Mouse (Mus musculus): ENCODE results near the gene Bard1. TPM values are rescaled to one million over a fixed set of nuclear protein-coding genes. Genes with fewer than 3 reads are reported as not detected.

Bard1 gene
- polyA plus RNA-seq, 1 experiment from 2014 or later, result 1.7 TPM

- Histone ChIP-seq H3K4me2 (ENCODE audit: low read depth, low read length) (peak overlapping the region; percentile 82), H3K4me1 (ENCODE audit: insufficient read depth) (peaks cover 20% of the 10 kb centered on the region), H3K27ac (ENCODE audit: low read depth) (peak overlapping the region; percentile 55), H3K9me3 (ENCODE audit: low read length) (no peaks in the 10 kb centered on the region), H3K27me3 (ENCODE audit: insufficient read depth, low read length) (no peaks in the 10 kb centered on the region), H3K4me3 (ENCODE audit: low read depth, low read length) (peak overlapping the region; percentile 98), H3K9ac (replicated peaks) (peak overlapping the region; percentile 54; the same call in 1 of the 2 replicates), H3K36me3 (replicated peaks; ENCODE audit: insufficient read depth, low read length) (no peaks in the 10 kb centered on the region)
- ATAC-seq (no peak), DNase-seq (no peak)
- TF ChIP-seq CTCF (IDR thresholded peaks at IDR 0.05; ENCODE audit: low read depth), result no peak
- no peak for TF ChIP-seq EP300 (IDR thresholded peaks at IDR 0.05; ENCODE audit: low read depth)
- 24% methylated on average over 3 of the region's 3 CpGs for WGBS (ENCODE audit: insufficient replicate concordance)
Measured at GRCm38 (mm10) chr1:71099945-71100515, 2.9 kb downstream of the Bard1 start.

- H3K4me3 ChIP-seq (ENCODE audit: low read depth, low read length), result no peak overlapping the region
- ATAC-seq (peak; percentile 50), DNase-seq (no peak)
- no peak overlapping the region for H3K27ac ChIP-seq (ENCODE audit: low read depth)
- peaks cover 12% of the 10 kb centered on the region for H3K4me1 ChIP-seq (ENCODE audit: insufficient read depth)
- WGBS (ENCODE audit: insufficient replicate concordance), result 89% methylated on average over 1 of the region's 1 CpGs
- no peaks in the 10 kb centered on the region for H3K36me3 ChIP-seq (replicated peaks; ENCODE audit: insufficient read depth, low read length)
- H3K27me3 ChIP-seq (ENCODE audit: insufficient read depth, low read length), result no peaks in the 10 kb centered on the region
- H3K9ac ChIP-seq (replicated peaks), result no peak overlapping the region
- TF ChIP-seq CTCF (IDR thresholded peaks at IDR 0.05; ENCODE audit: low read depth) (no peak), EP300 (IDR thresholded peaks at IDR 0.05; ENCODE audit: low read depth) (no peak)
- H3K9me3 ChIP-seq (ENCODE audit: low read length), result no peaks in the 10 kb centered on the region
- no peak overlapping the region for H3K4me2 ChIP-seq (ENCODE audit: low read depth, low read length)
Measured at GRCm38 (mm10) chr1:71096031-71096430, 6.9 kb downstream of the Bard1 start.

GRCm38 (mm10) chr1:71095211-71095805 lies 7.6 kb downstream of the Bard1 start:
- no peak for ATAC-seq
- Histone ChIP-seq H3K9me3 (ENCODE audit: low read length) (no peaks in the 10 kb centered on the region), H3K36me3 (replicated peaks; ENCODE audit: insufficient read depth, low read length) (no peaks in the 10 kb centered on the region), H3K27me3 (ENCODE audit: insufficient read depth, low read length) (no peaks in the 10 kb centered on the region), H3K4me2 (ENCODE audit: low read depth, low read length) (no peak overlapping the region), H3K9ac (replicated peaks) (no peak overlapping the region), H3K27ac (ENCODE audit: low read depth) (no peak overlapping the region), H3K4me1 (ENCODE audit: insufficient read depth) (peaks cover 11% of the 10 kb centered on the region), H3K4me3 (ENCODE audit: low read depth, low read length) (no peak overlapping the region)
- WGBS (ENCODE audit: insufficient replicate concordance), result 81% methylated on average over 2 of the region's 2 CpGs
- no peak for TF ChIP-seq EP300 (IDR thresholded peaks at IDR 0.05; ENCODE audit: low read depth)
- TF ChIP-seq CTCF (IDR thresholded peaks at IDR 0.05; ENCODE audit: low read depth), result no peak
- no peak for DNase-seq

- Histone ChIP-seq H3K36me3 (replicated peaks; ENCODE audit: insufficient read depth, low read length) (peaks cover 11% of the 10 kb centered on the region), H3K9ac (replicated peaks) (no peak overlapping the region), H3K4me2 (ENCODE audit: low read depth, low read length) (no peak overlapping the region), H3K27me3 (ENCODE audit: insufficient read depth, low read length) (no peaks in the 10 kb centered on the region), H3K27ac (ENCODE audit: low read depth) (no peak overlapping the region), H3K4me1 (ENCODE audit: insufficient read depth) (no peaks in the 10 kb centered on the region), H3K9me3 (ENCODE audit: low read length) (no peaks in the 10 kb centered on the region), H3K4me3 (ENCODE audit: low read depth, low read length) (no peak overlapping the region)
- ATAC-seq (no peak), DNase-seq (no peak)
- no peak for TF ChIP-seq CTCF (IDR thresholded peaks at IDR 0.05; ENCODE audit: low read depth)
- no peak for TF ChIP-seq EP300 (IDR thresholded peaks at IDR 0.05; ENCODE audit: low read depth)
- 79% methylated on average over 3 of the region's 3 CpGs for WGBS (ENCODE audit: insufficient replicate concordance)
Measured at GRCm38 (mm10) chr1:71075651-71076050, 27.3 kb downstream of the Bard1 start.

GRCm38 (mm10) chr1:71070771-71071170 lies 32.2 kb downstream of the Bard1 start:
- Histone ChIP-seq H3K4me2 (ENCODE audit: low read depth, low read length) (no peak overlapping the region), H3K4me3 (ENCODE audit: low read depth, low read length) (no peak overlapping the region), H3K27ac (ENCODE audit: low read depth) (no peak overlapping the region), H3K9ac (replicated peaks) (no peak overlapping the region), H3K4me1 (ENCODE audit: insufficient read depth) (no peaks in the 10 kb centered on the region), H3K27me3 (ENCODE audit: insufficient read depth, low read length) (no peaks in the 10 kb centered on the region), H3K36me3 (replicated peaks; ENCODE audit: insufficient read depth, low read length) (peaks cover 17% of the 10 kb centered on the region), H3K9me3 (ENCODE audit: low read length) (no peaks in the 10 kb centered on the region)
- TF ChIP-seq EP300 (IDR thresholded peaks at IDR 0.05; ENCODE audit: low read depth) (no peak), CTCF (IDR thresholded peaks at IDR 0.05; ENCODE audit: low read depth) (peak; percentile 28; the same call in 1 of the 2 replicates)
- DNase-seq (no peak), ATAC-seq (no peak)

GRCm38 (mm10) chr1:71068728-71069304 lies 34.1 kb downstream of the Bard1 start:
- Histone ChIP-seq H3K27ac (ENCODE audit: low read depth) (no peak overlapping the region), H3K36me3 (replicated peaks; ENCODE audit: insufficient read depth, low read length) (peaks cover 15% of the 10 kb centered on the region), H3K9me3 (ENCODE audit: low read length) (no peaks in the 10 kb centered on the region), H3K4me2 (ENCODE audit: low read depth, low read length) (no peak overlapping the region), H3K4me1 (ENCODE audit: insufficient read depth) (no peaks in the 10 kb centered on the region), H3K9ac (replicated peaks) (no peak overlapping the region), H3K4me3 (ENCODE audit: low read depth, low read length) (no peak overlapping the region), H3K27me3 (ENCODE audit: insufficient read depth, low read length) (no peaks in the 10 kb centered on the region)
- DNase-seq (no peak), ATAC-seq (no peak)
- TF ChIP-seq EP300 (IDR thresholded peaks at IDR 0.05; ENCODE audit: low read depth) (no peak), CTCF (IDR thresholded peaks at IDR 0.05; ENCODE audit: low read depth) (no peak)
- 61% methylated on average over 3 of the region's 3 CpGs for WGBS (ENCODE audit: insufficient replicate concordance)
